Mouse (Mus musculus) myocyte (in vitro differentiated cells): ENCODE measurements at regions not wholly inside any gene's neighbourhood (a gene's known extent, or its start where the extent isn't known, plus 50 kb on each side); places are given as distances from the start of the nearest gene placed in this dataset.

ENCODE experiments used
- H3K27me3 ChIP-seq: one replicate; pipeline ENCODE4 v1.6.1; 2011; ENCODE audit not compliant: control insufficient read depth, insufficient read depth, insufficient read length
- H3K36me3 ChIP-seq: one replicate; pipeline ENCODE4 v1.6.1; 2011; ENCODE audit not compliant: control insufficient read depth, insufficient read depth
- H3K4me2 ChIP-seq: one replicate; pipeline ENCODE4 v1.6.1; 2011; ENCODE audit warnings: low read depth, control low read depth
- H3K4me3 ChIP-seq: one replicate; pipeline ENCODE4 v1.5.1; 2011; ENCODE audit warnings: mild to moderate bottlenecking, control low read depth, moderate library complexity
- H3K79me2 ChIP-seq: one replicate; pipeline ENCODE4 v1.6.1; 2011; ENCODE audit not compliant: control insufficient read depth, insufficient read depth
- H3ac ChIP-seq: one replicate; pipeline ENCODE4 v1.6.1; 2011; ENCODE audit not compliant: control insufficient read depth, insufficient read length
- CEBPB ChIP-seq: IDR thresholded peaks from 2 replicates; pipeline ENCODE4 v1.6.1; 2011; ENCODE audit warnings: mild to moderate bottlenecking, moderate library complexity; ENCODE audit not compliant: poor library complexity, insufficient read depth, severe bottlenecking
- E2F4 ChIP-seq: IDR thresholded peaks from one replicate; pipeline ENCODE4 v1.6.1; 2011; ENCODE audit warnings: mild to moderate bottlenecking, control low read depth, moderate library complexity; ENCODE audit not compliant: insufficient read depth
- MAX ChIP-seq: IDR thresholded peaks from one replicate; pipeline ENCODE4 v1.6.1; 2011; ENCODE audit warnings: low read depth, mild to moderate bottlenecking, control low read depth
- MYOD1 ChIP-seq, 3 experiments: IDR thresholded peaks; one replicate each; pipeline ENCODE4 v1.6.1; 2011; ENCODE audit warnings: control low read depth in 2 of 3, low read depth in 2 of 3, mild to moderate bottlenecking in 2 of 3, moderate library complexity in 1 of 3; ENCODE audit not compliant: insufficient read length in 2 of 3, control insufficient read depth in 1 of 3
- MYOG ChIP-seq, 3 experiments: IDR thresholded peaks; one replicate each; pipeline ENCODE4 v1.6.1; 2011; ENCODE audit warnings: control low read depth in 2 of 3, low read depth in 2 of 3, mild to moderate bottlenecking in 2 of 3; ENCODE audit not compliant: insufficient read length in 2 of 3, control insufficient read depth in 1 of 3, insufficient read depth in 1 of 3
- POLR2A ChIP-seq: IDR thresholded peaks from one replicate; pipeline ENCODE4 v1.6.1; 2011; ENCODE audit warnings: low read depth, mild to moderate bottlenecking, control low read depth, moderate library complexity; ENCODE audit not compliant: insufficient read length
- POLR2AphosphoS2 ChIP-seq: IDR thresholded peaks from one replicate; pipeline ENCODE4 v1.6.1; 2011; ENCODE audit warnings: low read depth, control low read depth; ENCODE audit not compliant: insufficient read length
- REST ChIP-seq: IDR thresholded peaks from one replicate; pipeline ENCODE4 v1.6.1; 2011; ENCODE audit warnings: mild to moderate bottlenecking, control low read depth, moderate library complexity; ENCODE audit not compliant: insufficient read depth, insufficient read length
- SRF ChIP-seq: IDR thresholded peaks from one replicate; pipeline ENCODE4 v1.6.1; 2011; ENCODE audit warnings: low read depth; ENCODE audit not compliant: control insufficient read depth, insufficient read length
- TCF12 ChIP-seq: IDR thresholded peaks from one replicate; pipeline ENCODE4 v1.6.1; 2011; ENCODE audit warnings: mild to moderate bottlenecking, control low read depth; ENCODE audit not compliant: poor library complexity, insufficient read depth, severe bottlenecking
- TCF3 ChIP-seq: IDR thresholded peaks from one replicate; pipeline ENCODE4 v1.6.1; 2011; ENCODE audit warnings: low read depth, control low read depth; ENCODE audit not compliant: insufficient read length
- USF1 ChIP-seq: IDR thresholded peaks from one replicate; pipeline ENCODE4 v1.6.1; 2011; ENCODE audit warnings: low read depth, mild to moderate bottlenecking, control low read depth, moderate library complexity

DNA sequence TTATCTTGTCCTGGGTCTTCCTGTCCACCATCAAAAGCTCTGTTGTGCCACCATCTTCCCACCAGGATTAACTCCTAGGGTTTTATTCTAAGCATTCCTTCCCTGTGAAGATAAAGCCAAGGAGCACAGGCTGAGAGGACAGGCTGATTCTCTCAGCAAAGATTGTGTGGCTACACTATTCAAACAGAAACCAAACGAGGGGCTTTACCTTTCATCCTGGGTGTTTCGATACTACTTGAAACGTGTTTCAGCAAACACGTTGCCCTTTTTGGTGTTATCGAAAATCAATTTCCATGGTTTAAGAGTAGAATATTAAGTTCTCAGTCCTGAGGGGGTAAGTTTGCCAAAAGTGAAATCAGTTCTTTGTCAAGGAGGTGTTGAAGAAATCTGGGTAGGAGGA lies 156.2 kb downstream of the Npr3 start:
- no peak overlapping the region for H3K4me3 ChIP-seq
- H3ac ChIP-seq: no peak overlapping the region
- no peaks in the 10 kb centered on the region for H3K27me3 ChIP-seq
- no peak for TF ChIP-seq POLR2A
- no peak for TF ChIP-seq SRF
- TF ChIP-seq USF1: no peak
- TF ChIP-seq MYOD1 (IDR thresholded peaks at IDR 0.05; ENCODE audit: control insufficient read depth in 1 of 3, insufficient read length in 2 of 3, low read depth in 2 of 3): no peak
- no peak for TF ChIP-seq TCF12
- TF ChIP-seq MAX: no peak
- TF ChIP-seq TCF3: no peak
- no peak for TF ChIP-seq E2F4
- no peak for TF ChIP-seq CEBPB
- no peaks in the 10 kb centered on the region for H3K36me3 ChIP-seq
- no peaks in the 10 kb centered on the region for H3K79me2 ChIP-seq
- no peak overlapping the region for H3K4me2 ChIP-seq

DNA sequence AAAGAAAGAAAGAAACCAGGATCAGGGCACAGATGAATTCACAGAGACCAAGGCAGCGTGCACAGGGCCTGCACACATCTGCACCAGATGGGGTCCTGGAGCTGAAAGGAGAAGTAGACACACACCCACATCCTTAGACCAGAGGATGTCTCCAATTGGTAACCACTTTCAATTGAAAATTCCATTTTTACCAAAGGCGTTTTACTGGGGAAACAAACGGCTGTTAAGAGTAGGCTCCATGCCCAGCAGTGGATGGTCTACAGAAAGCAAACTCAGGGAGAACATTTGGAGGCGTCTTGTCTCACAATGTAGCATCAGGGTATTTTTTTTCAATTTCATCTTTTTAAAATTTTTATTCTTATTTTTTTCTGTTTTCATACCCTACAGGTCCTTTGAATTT lies 157.6 kb downstream of the Npr3 start:
- no peak overlapping the region for H3K4me3 ChIP-seq
- no peaks in the 10 kb centered on the region for H3K79me2 ChIP-seq
- no peaks in the 10 kb centered on the region for H3K27me3 ChIP-seq
- TF ChIP-seq TCF12 (no peak), MAX (no peak), REST (no peak), POLR2AphosphoS2 (no peak), POLR2A (no peak), TCF3 (no peak)
- no peak overlapping the region for H3ac ChIP-seq
- no peaks in the 10 kb centered on the region for H3K36me3 ChIP-seq
- H3K4me2 ChIP-seq: no peak overlapping the region

DNA sequence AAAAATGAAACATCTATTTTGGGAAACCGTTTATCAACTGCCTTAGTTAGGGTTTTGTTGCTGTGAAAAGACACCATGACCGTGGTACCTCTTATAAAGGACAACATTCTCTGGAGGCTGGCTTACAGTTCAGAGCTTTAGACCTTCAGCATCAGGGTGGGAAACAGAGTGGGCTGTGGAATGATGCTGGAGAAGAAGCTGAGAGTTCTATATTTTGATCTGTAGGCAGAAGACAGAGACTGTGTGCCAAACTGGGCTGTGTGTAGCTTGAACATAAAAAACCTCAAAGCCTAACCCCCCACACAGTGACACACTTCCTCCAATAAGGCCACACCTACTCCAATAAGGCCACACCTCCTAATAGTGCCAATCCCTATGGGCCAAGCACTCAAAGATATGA lies 158.8 kb downstream of the Npr3 start:
- H3K4me3 ChIP-seq: no peak overlapping the region
- no peak for TF ChIP-seq TCF3
- no peak for TF ChIP-seq REST
- no peak for TF ChIP-seq TCF12
- TF ChIP-seq MAX: no peak
- no peak for TF ChIP-seq USF1

DNA sequence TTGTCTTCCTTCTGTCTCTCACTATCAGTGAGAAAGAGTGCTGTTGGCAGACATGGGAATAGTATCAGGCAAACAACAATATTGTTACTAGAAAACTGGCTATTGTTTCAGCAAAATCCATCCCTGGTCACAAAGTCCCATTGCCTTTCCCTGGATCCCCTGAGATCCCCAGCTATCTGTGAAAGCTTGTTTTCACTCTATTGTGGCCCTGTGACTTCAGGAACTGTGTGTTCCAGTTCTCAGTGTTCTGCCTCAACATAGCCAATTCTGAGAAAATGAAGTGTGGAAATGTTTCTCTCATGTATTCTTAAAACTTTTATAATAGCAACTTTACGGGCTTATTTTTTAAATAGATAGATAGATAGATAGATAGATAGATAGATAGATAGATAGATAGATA lies 160.3 kb downstream of the Npr3 start:
- Histone ChIP-seq H3K27me3 (no peaks in the 10 kb centered on the region), H3K79me2 (no peaks in the 10 kb centered on the region), H3K4me3 (no peak overlapping the region), H3K36me3 (no peaks in the 10 kb centered on the region), H3K4me2 (no peak overlapping the region), H3ac (no peak overlapping the region)
- TF ChIP-seq TCF3 (no peak), REST (no peak), POLR2A (no peak), E2F4 (no peak)

More for the DNA sequence above, 158.8 kb downstream of the Npr3 start:
- Histone ChIP-seq H3ac (no peak overlapping the region), H3K79me2 (no peaks in the 10 kb centered on the region), H3K36me3 (no peaks in the 10 kb centered on the region), H3K27me3 (no peaks in the 10 kb centered on the region), H3K4me2 (no peak overlapping the region)

DNA sequence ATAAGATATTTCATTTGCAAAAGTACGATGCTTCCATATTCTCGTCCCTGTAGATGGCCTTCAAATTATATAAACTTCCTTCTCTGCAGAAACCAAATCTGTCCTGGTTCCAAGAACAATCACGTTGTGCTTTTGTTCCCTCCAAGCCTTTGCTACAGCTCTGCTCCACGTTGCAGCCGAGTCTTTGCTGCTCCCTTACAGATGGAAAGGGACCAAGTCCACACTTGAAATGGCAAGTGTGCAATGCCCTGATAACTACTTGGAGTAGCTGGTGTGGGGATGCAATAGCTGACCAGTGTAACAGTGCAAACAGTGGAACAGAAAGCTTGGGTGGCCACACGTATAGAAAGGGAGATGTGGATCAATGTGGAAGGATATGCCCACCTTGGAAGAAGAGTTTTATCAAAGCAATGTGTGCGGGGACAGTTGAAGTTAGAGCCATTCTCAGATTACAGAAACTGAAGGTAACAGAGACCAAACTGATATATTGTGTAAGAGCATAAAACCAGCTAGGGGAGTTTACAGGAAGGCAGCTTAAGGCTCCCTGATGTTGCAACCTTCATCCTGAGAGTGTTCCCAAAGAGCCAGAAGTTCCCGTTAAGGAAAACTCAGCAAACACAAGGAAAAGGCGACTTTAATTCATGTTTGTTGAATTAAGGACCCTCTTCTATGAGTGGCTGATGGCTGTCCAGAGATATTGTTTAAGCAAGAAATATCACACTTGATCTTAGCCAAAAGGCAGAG lies 161.3 kb downstream of the Npr3 start:
- Histone ChIP-seq H3K36me3 (no peaks in the 10 kb centered on the region), H3K4me3 (no peak overlapping the region), H3K4me2 (no peak overlapping the region), H3K79me2 (no peaks in the 10 kb centered on the region), H3ac (no peak overlapping the region), H3K27me3 (no peaks in the 10 kb centered on the region)
- TF ChIP-seq REST (no peak), MYOD1 (IDR thresholded peaks at IDR 0.05; ENCODE audit: control insufficient read depth in 1 of 3, insufficient read length in 2 of 3, low read depth in 2 of 3) (no peak), TCF12 (no peak), POLR2A (no peak), SRF (no peak), CEBPB (no peak), MAX (no peak), TCF3 (no peak), MYOG (IDR thresholded peaks at IDR 0.05; ENCODE audit: control insufficient read depth in 1 of 3, insufficient read depth in 1 of 3, insufficient read length in 2 of 3, low read depth in 2 of 3) (no peak), E2F4 (no peak), POLR2AphosphoS2 (no peak), USF1 (no peak)

DNA sequence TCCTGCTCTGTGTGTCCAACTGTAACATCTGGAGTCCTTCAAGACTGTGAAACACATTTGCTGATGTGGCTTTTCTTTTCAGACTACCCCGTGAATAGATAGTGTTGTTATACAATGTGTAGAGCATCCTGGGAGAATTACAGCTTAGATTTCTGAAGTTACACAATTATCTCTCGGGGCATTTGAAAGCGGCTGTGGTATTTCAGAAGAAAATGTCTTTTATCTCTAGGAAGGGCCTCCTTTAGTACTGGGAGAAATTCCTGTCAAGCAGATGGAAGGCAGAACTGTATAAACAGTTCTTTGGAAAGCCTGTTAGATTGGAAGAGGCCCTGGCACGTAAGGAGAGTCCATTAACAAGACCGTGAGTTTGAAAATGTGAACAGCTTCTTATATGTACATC lies 162.2 kb downstream of the Npr3 start:
- no peak for TF ChIP-seq CEBPB
- no peak for TF ChIP-seq SRF
- Histone ChIP-seq H3K4me3 (no peak overlapping the region), H3K4me2 (no peak overlapping the region), H3K36me3 (no peaks in the 10 kb centered on the region), H3K27me3 (no peaks in the 10 kb centered on the region), H3K79me2 (no peaks in the 10 kb centered on the region), H3ac (no peak overlapping the region)
